ENCODE assay signal across 1 mouse cellular context in the genomic region with DNA sequence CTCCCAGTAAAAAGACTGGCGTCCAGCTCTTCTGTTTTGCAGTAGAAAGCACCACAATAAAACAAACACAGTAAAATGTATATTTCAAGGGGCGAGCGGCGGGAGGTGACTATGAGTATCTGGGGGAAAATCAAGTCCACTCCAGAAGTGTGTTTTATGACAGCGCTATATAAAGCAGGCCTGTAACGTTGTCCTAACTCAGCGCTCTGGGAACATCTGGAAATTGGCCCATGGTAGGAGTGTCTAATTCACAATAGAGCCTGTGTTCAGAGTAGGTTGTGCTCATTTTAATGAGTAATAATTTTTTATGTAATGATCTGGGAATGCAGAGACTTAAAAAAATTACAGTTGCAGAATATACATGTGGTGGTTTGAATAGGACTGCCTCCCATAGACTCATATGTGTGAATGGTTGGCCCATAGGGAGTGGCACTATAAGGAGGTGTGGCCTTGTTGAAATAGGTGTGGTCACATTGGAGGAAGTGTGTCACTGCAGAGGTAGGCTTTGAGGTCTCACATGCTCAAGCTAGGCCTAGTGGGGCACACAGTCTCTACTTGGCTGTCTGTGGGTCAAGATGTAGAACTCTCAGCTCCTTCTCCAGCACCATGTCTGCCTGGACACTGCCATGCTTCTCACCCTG.
TF ChIP-seq lines count a peak whose summit lies in the region.

No protein-coding gene starts in this region.

TF ChIP-seq in MEL, 35 proteins besides CTCF, POLR2A, EP300 and RAD21 (continued from another document):
- no peak for TF ChIP-seq ZMIZ1 (IDR thresholded peaks at IDR 0.05; ENCODE audit: low read depth, low read length)
- no peak for TF ChIP-seq SMC3 (IDR thresholded peaks at IDR 0.05; ENCODE audit: low read depth, low read length)
- no peak for TF ChIP-seq ETS1 (IDR thresholded peaks at IDR 0.05; ENCODE audit: low read depth, low read length)
- TF ChIP-seq CHD2 (IDR thresholded peaks at IDR 0.05; ENCODE audit: low read length), result no peak
- TF ChIP-seq ELF1 (IDR thresholded peaks at IDR 0.05; ENCODE audit: low read depth, low read length), result no peak
